Mouse (Mus musculus): ENCODE data around the gene Ltf.
A peak's percentile ranks its signal among the peaks of the same experiment; 100 is the strongest.

The Ltf gene

GRCm38 (mm10) chr9:111039966-111040365 lies 20.9 kb downstream of the Ltf start:
- no peak for DNase-seq (ENCODE audit: low read depth, low spot score)

- no peak for DNase-seq (ENCODE audit: low read depth, low spot score)
Observed at GRCm38 (mm10) chr9:111042266-111042665, 23.2 kb downstream of the Ltf start.

GRCm38 (mm10) chr9:111046222-111046621 lies 27.2 kb downstream of the Ltf start:
- DNase-seq (ENCODE audit: low read depth, low spot score), result no peak

DNA sequence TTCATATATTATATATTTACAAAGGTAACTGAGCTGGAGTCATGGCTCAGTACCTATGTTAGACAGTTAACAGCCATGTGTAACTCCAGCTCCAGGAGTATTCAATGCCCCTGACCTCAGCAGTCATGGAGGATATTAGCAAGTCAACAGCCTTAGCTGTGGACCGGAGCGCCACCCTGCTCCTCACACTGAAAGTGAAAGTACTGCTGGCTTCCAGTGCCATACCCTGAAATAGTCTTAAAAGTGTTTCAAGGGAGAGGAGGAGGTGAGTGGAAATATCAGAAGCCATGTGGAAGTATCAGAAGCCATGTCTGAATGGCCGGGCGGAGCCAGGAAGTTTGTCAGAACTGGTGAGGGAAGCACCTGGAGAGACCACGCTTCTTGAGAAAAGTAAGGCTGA lies 28.2 kb downstream of the Ltf start:
- DNase-seq (ENCODE audit: low read depth, low spot score), result no peak

DNA sequence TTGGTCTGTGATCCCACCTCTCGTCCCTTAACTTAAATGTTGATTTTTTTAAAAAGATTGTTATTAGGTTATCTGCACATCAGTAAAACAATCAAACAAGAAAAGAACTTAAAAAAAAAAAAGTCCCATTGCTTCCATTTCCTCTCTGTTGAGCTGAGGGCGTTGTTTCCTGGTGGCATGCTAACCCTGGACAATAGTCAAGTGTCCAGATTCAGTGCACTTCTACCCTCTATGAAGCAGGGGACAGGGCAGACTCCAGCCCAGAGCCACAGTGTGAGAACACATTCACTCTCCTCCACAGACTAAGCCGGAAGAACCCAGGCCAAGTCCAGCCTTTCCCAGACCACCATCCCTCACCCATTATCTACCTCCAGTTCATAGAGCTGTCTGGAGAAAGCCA lies 29.4 kb downstream of the Ltf start:
- no peak for DNase-seq (ENCODE audit: low read depth, low spot score)

- no peak for DNase-seq (ENCODE audit: low read depth, low spot score)
Observed at GRCm38 (mm10) chr9:111054923-111055322, 35.9 kb downstream of the Ltf start.

GRCm38 (mm10) chr9:111055800-111056518 lies 36.9 kb downstream of the Ltf start:
- no peak for DNase-seq (ENCODE audit: low read depth, low spot score)

DNA sequence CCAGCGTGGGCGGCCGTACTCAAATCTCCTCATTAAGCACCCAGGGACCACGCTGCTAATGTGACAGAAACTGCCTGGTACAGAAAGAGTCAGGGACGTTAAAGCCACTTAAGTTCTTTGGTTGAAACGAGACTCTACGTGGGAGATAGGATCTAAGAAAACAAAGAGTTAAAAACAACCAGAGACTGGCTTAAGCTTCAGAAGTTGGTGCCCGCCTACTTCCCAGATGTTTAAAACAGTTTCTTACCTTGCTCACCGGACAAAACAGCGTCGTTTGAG lies 37.4 kb downstream of the Ltf start:
- DNase-seq (ENCODE audit: low read depth, low spot score), result no peak

GRCm38 (mm10) chr9:111056798-111057543 lies 37.9 kb downstream of the Ltf start, which contains the start of gene Ccrl2:
Gene Ccrl2, minus strand, starts transcription at chr9:111057519.
- no peak for DNase-seq (ENCODE audit: low read depth, low spot score)

DNA sequence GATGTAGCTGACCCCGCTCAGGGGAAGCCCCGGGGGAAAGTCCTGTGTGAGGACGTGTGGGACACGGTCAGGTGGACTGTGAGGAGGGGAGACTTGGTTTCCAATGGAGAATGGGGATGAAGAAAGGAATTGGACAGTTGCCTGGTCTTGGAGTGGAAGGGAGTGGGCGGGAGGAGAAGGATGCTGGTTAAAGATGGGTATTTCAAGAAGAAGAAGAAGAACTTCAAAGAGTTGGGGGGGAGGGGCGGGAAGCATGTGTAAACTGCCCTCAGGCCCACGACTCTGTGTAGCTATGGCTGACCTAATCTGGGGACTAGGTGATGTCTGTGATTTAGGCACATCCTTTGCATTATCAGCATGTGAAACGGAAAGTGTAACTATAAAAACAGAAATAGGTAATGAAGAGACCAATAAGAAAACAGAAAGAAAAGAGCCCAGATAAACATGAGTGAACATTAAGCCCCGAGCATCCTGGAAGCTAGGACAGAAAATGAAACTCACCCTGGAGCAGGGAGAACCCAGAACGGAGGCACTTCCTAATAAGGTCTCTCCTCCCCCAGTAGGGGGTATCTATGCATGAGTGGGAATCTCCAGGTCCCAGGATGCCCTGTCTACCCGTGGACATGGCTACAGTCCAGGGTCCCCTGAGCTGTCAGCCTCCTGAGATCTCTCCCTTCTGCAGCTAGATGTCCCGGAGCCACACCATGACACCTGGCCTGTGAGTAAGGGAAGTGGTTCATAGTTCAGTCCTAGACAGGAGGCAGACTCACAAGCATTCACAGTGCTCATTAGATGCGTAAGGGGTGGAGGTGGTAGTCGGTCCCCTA lies 38.7 kb downstream of the Ltf start:
- DNase-seq (ENCODE audit: low read depth, low spot score), result no peak

DNA sequence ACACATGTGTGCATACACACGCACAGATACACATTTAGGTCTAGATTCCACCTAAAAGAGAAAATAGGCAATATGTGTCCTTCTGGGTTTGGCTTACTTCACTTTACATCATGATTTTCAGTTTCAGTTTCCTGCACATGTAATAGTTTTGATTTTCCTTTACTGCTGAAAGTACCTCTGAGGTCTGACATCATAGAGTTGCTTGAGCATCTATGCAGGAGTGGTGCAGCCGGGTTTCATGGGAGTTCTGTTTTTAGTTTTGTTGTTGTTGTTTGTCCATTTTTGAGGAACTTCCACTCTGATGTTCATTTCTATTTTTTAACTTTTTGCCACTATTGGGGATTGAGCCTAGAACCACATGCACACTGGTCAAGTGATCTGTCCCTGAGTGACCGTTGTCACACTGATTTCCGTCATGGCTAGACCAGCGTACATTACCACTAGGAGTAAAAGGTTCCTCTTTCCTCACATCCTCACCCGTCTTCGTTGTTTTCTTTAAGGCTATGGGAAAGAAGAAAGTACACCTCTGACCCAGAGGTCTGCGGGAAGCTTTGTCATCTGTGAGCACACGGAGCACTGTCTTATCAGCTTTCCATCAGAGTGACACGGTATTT lies 40.0 kb downstream of the Ltf start:
- DNase-seq (ENCODE audit: low read depth, low spot score), result no peak

GRCm38 (mm10) chr9:111062840-111063239 lies 43.8 kb downstream of the Ltf start:
- no peak for DNase-seq (ENCODE audit: low read depth, low spot score)

- no peak for DNase-seq (ENCODE audit: low read depth, low spot score)
Observed at GRCm38 (mm10) chr9:111067052-111067451, 48.0 kb downstream of the Ltf start.

DNA sequence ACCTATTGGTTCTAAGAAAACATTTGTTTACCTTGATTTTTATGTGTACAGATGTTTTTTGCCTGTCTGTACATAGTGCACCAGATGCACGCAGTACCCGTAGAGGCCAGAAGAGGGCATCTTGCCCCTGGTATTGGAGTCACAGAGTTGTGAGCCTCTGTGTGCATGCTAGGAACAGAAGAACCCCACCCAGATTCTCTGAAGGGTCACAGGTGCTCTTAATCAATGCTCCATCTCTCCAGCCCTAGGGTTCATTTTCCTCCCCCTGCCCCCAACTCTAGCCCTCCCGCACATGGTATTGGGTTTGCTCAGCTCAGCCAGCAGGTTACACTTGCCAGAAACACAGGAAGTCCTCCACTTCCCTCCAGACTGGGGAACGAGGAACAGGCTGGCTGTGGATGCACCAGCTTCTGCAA lies 51.5 kb downstream of the Ltf start:
- DNase-seq (ENCODE audit: low read depth, low spot score), result peak; percentile 38

GRCm38 (mm10) chr9:111072175-111072574 lies 53.1 kb downstream of the Ltf start:
- no peak for DNase-seq (ENCODE audit: low read depth, low spot score)

- no peak for DNase-seq (ENCODE audit: low read depth, low spot score)
Observed at GRCm38 (mm10) chr9:111072971-111073370, 53.9 kb downstream of the Ltf start.

- DNase-seq (ENCODE audit: low read depth, low spot score), result no peak
Observed at GRCm38 (mm10) chr9:111077745-111078144, 58.7 kb downstream of the Ltf start.

DNA sequence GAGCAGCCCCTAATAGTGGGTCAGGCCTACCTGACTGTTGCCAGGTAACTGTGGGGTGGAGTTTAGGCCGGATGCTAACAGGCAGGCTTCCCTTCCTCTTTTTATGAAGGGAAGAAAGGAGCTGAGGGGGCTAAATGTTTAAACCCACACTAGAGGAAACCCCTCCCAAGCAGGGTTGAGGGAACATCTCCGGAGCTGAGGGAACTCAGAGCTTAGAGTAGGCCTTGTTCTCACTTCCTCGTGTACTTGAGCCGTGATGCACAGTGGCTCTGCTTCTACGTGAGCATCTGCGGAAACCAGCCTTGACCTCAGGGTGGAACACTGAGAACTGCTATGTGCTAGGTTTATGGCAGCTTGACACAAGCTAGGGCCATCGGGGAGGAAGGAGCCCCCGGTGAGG lies 61.7 kb downstream of the Ltf start:
- DNase-seq (ENCODE audit: low read depth, low spot score), result no peak

DNA sequence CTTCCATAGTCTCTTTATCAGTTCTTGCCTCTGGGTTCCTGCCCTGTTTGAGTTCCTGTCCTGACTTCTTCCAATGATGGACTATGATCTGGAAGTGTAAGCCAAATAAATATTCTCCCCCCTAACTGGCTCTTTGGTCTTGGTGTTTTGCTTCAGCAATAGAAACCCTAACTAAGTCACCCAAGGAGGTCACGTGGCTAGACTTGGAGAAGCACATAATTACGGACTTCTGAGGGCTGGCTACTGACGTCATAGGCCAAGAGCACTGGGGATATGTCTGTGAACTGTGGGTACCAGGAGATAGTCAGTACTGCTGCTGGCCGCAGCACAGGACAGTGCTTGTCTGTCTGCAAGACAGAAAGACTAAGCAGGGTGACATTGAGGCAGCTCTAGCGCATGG lies 62.7 kb downstream of the Ltf start:
- DNase-seq (ENCODE audit: low read depth, low spot score), result no peak

DNA sequence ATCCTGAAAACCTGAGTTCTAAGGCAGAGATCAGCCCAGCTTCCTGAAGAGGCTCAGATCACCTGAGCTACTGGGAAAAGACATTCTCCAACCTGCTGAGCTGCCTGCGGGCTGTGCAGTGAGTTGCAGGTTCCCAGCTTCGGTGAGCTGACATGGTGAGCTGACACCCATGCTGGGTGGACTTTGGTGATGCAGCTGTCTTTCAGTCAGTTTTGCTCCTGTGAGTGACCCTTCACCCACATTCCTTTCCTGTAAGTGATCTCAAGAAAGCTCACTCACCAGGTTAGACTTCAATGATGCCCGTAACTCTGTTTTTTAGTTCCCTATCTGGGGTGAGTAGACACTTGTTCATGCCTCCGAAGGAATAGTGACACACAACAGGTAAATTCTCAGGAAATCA lies 66.3 kb downstream of the Ltf start:
- no peak for DNase-seq (ENCODE audit: low read depth, low spot score)

DNA sequence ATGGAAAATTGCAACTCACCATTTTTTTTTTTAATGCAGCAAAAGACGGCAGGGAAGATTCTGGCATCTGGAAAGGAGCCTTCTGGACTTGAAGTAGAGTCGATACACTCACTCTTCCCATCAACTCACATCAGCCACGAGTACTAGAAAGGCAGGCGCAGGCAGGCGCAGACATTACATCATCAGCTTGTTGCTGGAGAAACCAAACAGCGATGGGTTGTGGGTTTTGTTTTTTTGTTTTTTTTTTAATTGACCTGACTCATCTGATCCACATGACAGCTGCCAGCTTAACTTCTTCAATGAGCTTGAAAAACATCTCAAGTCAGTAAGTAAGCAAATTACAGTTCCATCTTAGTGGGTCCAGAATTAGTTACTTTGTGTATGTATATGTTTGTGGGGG lies 67.1 kb downstream of the Ltf start:
- no peak for DNase-seq (ENCODE audit: low read depth, low spot score)

DNA sequence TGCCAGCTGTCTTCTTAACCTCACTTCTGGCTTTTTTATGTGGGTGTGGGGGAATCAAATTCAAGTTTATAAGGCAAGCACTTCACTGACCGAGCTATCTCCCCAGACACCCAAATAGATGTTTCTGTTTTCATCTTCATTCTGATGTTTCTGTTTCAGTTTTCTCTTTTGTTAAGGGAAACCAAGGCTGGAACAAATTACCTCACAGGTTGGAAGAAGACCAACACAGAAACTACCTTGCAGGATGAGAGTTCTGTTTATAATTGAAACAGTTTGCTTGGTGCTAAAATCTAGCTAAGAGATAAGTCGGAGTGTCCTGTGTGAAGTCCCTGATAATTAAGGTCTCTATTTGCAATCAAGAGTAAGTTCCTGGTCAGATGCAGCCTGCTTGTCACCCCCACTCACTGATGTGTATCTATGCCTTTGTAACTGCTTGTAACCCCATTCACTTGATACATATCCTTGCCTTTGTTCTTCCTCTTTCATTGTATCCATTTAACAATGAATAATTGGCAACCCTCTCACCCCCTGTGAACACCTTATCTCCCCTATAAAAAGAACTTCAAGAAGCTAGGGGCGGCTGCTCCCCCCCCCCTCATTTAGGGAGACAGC lies 68.0 kb downstream of the Ltf start:
- DNase-seq (ENCODE audit: low read depth, low spot score), result no peak

All from embryo, embryonic 11.5 days (tissue).